Mouse (Mus musculus): ENCODE data around the gene Atg9b.

The Atg9b gene

DNA sequence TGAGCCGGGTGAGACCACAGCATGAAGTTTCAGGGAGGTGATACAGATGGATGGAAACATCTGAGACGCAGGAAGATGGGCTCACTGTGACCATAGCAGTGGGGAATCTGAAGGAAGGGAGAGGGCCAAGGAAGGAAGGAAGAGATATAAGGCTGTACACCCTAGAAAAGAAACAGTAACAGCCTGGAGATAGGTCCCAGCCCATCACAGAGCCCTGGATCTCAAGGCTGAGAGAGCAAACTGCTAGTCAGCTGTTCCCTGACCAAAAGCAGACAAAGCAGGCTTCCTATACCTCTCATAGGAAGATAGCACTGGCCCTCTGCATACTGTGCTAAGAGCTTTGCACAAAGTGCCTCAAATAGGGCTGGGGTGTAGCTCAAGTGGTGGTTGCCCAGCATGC, 13.2 kb downstream of the Atg9b start:
- no peaks in the 10 kb centered on the region for H3K36me3 ChIP-seq (ENCODE audit: control insufficient read depth, insufficient read depth, low read length, poor library complexity, severe bottlenecking)
- H3K27me3 ChIP-seq (ENCODE audit: control insufficient read depth, insufficient read depth, low read length, poor library complexity, severe bottlenecking): no peaks in the 10 kb centered on the region
- DNase-seq (ENCODE audit: low read depth, low spot score): no peak

DNA sequence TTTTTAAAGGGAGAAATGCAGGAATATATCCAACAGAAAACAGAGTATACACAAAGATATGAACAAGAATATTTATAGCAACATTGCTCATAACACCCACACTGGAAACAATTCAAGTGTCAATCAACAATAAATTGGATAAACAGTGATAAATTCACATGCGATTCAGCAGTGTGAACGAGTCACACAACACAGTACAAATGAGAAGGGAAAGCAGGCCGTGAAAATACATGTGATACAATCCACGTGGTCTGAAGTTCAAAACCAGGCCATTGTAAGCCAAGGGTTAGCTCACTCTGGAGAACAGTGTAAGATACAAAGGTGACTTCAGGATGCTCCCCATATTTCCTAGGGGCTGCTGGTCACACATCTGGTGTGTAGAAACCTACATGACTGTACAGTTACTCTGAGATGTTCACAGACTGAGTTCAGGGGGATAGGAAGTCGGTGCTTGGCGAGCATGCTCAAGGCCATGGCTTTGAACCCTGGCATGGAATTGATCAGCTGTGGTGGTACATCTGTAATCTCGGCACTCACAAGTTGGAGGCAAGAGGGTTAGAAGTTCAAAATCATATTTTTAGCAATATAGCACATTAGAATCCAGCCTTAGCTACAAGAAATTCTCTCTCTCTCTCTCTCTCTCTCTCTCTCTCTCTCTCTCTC, 17.1 kb downstream of the Atg9b start:
- Histone ChIP-seq H3K36me3 (ENCODE audit: control insufficient read depth, insufficient read depth, low read length, poor library complexity, severe bottlenecking) (no peaks in the 10 kb centered on the region), H3K27me3 (ENCODE audit: control insufficient read depth, insufficient read depth, low read length, poor library complexity, severe bottlenecking) (no peaks in the 10 kb centered on the region)
- DNase-seq (ENCODE audit: low read depth, low spot score): no peak

DNA sequence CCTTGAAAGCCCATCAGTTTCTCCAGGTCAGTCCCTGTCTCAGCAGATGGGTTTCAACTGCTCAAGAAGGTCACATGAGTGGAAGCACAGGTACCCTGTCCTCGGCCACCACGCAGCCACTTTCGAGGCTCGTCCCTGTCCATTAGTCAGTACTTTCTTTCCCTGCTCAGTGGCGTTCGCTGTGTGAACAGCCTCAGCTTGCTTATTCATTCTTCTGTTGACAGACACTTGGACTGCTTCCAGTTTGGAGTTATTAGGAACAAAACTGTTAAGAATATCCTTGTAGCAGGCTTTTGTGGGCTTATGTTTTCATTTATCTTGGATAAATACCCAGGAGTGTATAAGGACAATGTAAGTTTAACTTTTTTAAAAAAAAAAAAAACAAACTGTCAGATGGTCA, 17.7 kb downstream of the Atg9b start:
- Histone ChIP-seq H3K27me3 (ENCODE audit: control insufficient read depth, insufficient read depth, low read length, poor library complexity, severe bottlenecking) (no peaks in the 10 kb centered on the region), H3K36me3 (ENCODE audit: control insufficient read depth, insufficient read depth, low read length, poor library complexity, severe bottlenecking) (no peaks in the 10 kb centered on the region)
- DNase-seq (ENCODE audit: low read depth, low spot score): no peak

DNA sequence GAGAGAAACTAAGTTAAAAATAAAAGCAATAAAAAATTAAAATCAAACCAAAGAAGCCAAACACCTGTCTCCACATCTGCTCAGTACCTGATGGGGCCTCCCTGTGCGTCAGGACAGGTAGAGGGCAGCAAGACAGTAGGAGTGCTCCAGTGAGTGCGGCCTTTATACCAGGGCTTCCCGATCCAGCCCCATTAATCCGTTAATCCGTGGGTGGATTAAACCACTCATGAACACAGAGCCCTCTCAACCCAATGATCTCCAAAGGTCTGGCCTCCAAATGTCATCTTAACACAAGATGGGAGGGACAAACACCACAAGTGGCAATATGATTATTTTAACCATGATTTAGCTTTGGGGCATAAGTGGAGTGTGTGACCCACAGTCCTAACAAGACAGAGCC, 18.1 kb downstream of the Atg9b start:
- DNase-seq (ENCODE audit: low read depth, low spot score): no peak
- H3K27me3 ChIP-seq (ENCODE audit: control insufficient read depth, insufficient read depth, low read length, poor library complexity, severe bottlenecking): no peaks in the 10 kb centered on the region
- no peaks in the 10 kb centered on the region for H3K36me3 ChIP-seq (ENCODE audit: control insufficient read depth, insufficient read depth, low read length, poor library complexity, severe bottlenecking)

DNA sequence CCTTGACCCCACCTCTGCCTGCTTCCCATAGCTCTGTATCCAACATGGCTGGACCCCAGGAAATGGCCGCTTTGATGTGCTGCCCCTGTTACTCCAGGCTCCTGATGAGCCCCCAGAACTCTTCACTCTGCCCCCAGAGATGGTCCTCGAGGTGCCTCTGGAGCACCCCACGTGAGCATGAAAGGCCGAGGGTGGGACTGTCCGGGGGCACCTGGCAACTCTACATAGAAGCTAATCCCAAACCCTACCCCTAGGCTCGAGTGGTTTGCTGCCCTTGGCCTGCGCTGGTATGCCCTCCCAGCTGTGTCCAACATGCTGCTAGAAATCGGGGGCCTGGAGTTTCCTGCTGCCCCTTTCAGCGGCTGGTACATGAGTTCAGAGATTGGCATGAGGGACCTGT, 22.2 kb downstream of the Atg9b start:
- Histone ChIP-seq H3K36me3 (ENCODE audit: control insufficient read depth, insufficient read depth, low read length, poor library complexity, severe bottlenecking) (no peaks in the 10 kb centered on the region), H3K27me3 (ENCODE audit: control insufficient read depth, insufficient read depth, low read length, poor library complexity, severe bottlenecking) (no peaks in the 10 kb centered on the region)
- no peak for DNase-seq (ENCODE audit: low read depth, low spot score)

DNA sequence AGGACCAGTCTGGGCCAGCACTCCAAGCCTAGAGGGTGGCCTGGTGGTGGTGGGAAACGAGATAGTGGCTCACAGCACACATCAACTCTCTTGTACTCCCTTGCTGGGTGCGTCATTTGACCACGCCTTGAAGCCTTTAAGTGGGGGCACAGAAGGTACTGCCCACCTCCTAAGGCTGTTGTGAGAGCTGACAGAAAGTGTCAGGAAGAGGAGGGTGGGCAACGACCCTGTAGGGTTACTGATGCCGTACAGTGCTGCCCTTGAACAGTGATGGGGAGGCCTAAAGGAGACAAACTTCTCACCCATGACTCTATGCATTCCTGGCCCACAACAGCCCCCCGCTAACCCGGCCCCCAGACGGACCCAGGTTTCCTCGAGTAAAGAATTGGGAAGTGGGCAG, 25.5 kb downstream of the Atg9b start:
- H3K27me3 ChIP-seq (ENCODE audit: control insufficient read depth, insufficient read depth, low read length, poor library complexity, severe bottlenecking): no peaks in the 10 kb centered on the region
- H3K36me3 ChIP-seq (ENCODE audit: control insufficient read depth, insufficient read depth, low read length, poor library complexity, severe bottlenecking): no peaks in the 10 kb centered on the region
- no peak for DNase-seq (ENCODE audit: low read depth, low spot score)

DNA sequence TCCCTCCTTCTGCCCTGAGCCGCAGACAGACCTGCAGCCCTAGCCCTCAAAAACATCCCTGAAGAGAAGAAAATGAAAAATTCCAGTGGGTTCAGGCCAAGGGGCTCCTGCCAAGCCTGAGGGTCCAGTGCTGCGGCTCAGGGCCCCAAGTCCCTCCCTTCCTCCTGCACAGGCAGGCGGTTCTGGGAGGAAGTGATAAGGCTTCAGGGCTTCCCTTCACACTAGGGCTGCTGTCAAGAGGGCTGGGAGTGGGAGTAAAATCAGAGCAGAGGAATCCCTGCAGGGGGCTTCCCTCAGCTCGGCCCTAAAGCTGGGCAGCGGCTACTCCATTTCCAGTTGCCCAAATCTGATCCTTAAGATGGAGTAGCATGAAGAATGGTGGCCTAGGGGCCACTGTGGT, 26.4 kb downstream of the Atg9b start:
- DNase-seq (ENCODE audit: low read depth, low spot score): no peak
- Histone ChIP-seq H3K27me3 (ENCODE audit: control insufficient read depth, insufficient read depth, low read length, poor library complexity, severe bottlenecking) (no peaks in the 10 kb centered on the region), H3K36me3 (ENCODE audit: control insufficient read depth, insufficient read depth, low read length, poor library complexity, severe bottlenecking) (no peaks in the 10 kb centered on the region)

DNA sequence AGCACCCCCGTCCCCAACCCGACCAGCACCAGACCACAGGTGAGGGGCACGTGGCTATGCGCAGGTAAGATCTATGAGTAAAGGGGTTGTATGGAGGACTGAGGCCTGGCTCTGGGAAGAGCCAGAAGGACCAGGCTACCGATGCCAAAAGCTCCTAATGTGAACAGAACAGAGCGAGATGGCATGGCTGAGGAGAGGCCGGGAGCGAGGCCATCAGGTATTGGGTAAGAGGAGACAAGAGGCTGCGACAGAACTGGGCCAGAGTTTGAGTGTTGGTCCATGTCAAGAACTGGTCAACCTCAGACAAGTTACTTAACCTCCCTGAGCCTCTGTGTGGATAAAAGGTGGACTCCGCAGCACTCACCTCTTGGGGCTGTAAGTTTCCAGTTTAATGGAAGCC, 27.0 kb downstream of the Atg9b start:
- Histone ChIP-seq H3K36me3 (ENCODE audit: control insufficient read depth, insufficient read depth, low read length, poor library complexity, severe bottlenecking) (no peaks in the 10 kb centered on the region), H3K27me3 (ENCODE audit: control insufficient read depth, insufficient read depth, low read length, poor library complexity, severe bottlenecking) (no peaks in the 10 kb centered on the region)
- DNase-seq (ENCODE audit: low read depth, low spot score): no peak

DNA sequence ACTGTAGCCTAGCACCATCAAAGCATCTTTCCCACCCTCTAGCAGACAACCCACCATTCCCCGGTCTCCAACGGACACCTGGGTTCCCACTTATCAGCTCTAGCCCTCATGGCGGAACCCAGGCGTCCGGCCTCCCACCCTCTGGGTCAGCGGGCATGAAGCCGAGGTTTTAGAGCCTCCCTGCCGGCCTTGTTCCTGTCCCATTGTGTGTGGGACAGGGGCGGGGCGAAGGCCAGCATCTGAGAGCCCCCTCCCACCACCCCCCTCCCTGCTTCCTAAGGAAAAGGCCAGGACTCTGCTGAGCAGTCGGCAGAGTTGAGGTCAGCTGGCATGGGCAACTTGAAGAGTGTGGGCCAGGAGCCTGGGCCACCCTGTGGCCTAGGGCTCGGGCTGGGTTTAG, 27.4 kb downstream of the Atg9b start, which contains the start of gene Nos3:
Gene Nos3 (plus strand): TSS at position 303 of the 400 bp plus-strand sequence.
- H3K36me3 ChIP-seq (ENCODE audit: control insufficient read depth, insufficient read depth, low read length, poor library complexity, severe bottlenecking): no peaks in the 10 kb centered on the region
- no peaks in the 10 kb centered on the region for H3K27me3 ChIP-seq (ENCODE audit: control insufficient read depth, insufficient read depth, low read length, poor library complexity, severe bottlenecking)
- no peak for DNase-seq (ENCODE audit: low read depth, low spot score)

DNA sequence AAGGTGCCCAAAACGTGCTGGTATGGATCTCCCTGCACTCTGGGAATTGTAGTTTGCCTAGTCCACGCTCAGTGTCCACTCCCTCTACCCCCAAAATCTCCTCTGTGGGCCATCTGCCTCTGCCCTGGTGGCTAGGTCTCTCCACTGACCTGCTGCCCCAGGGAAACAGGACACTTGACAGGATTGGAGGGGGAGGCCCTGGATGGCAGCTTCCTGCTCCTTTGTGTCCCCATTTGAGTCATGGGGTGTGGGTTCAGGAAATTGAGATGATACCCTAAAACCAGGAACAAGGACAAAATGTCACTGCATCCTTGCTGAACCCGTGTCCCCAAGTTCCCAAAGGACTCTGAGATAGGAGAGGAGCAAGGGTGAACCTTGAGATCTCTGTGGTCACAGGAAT, 27.9 kb downstream of the Atg9b start:
- Histone ChIP-seq H3K36me3 (ENCODE audit: control insufficient read depth, insufficient read depth, low read length, poor library complexity, severe bottlenecking) (no peaks in the 10 kb centered on the region), H3K27me3 (ENCODE audit: control insufficient read depth, insufficient read depth, low read length, poor library complexity, severe bottlenecking) (no peaks in the 10 kb centered on the region)
- no peak for DNase-seq (ENCODE audit: low read depth, low spot score)

DNA sequence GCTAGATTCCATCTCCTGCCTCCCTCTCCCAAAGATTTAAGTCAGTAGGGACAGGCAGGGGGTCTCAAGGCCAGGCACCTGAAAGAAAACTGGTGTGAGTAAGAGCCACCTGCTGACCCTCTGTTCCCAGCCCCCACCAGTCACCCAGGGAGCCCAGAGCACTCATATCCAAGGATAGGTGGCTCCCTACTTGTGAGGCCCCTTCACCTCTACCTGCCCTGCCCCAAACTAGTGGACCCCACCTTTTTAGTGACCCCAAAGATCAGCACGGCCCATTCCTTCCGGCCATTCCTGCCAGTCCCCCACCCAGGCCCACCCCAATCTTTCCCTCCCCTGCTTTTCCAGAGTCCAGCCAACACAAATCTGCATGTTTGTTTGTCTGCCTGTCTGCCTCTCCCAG, 28.5 kb downstream of the Atg9b start:
- H3K36me3 ChIP-seq (ENCODE audit: control insufficient read depth, insufficient read depth, low read length, poor library complexity, severe bottlenecking): no peaks in the 10 kb centered on the region
- no peak for DNase-seq (ENCODE audit: low read depth, low spot score)
- no peaks in the 10 kb centered on the region for H3K27me3 ChIP-seq (ENCODE audit: control insufficient read depth, insufficient read depth, low read length, poor library complexity, severe bottlenecking)

DNA sequence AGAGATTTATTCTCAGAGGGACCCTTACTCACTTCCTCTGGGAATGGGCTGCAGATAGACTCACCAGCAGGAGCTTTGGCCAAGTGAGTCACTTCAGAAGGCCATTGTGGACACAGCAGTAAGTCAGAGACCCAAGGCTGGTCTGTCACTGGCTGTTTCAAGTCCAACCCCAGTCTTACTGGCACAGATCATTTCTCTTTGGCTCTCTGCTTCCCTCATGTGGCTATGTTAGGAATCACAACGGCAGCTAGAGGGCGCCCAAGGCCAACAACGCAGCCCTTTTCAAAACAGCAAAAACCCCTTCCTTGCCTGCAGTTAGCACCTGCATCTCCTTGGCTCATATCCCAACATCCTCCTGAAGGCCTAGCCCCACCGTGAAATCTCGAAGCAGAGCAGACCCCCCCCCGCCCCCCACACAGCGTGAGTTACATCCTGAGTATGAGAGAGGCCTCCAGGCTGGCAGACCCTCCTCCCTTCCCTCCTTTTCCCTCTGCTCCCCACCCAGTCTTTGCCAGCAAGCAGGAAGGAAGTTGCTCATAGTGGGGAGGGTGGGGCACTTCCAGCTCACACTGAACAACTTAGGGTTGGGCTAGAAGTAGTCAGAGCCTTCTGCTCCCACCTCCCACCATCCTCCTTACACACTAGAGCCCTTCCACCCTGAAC, 31.0 kb downstream of the Atg9b start:
- H3K27me3 ChIP-seq (ENCODE audit: control insufficient read depth, insufficient read depth, low read length, poor library complexity, severe bottlenecking): no peaks in the 10 kb centered on the region
- no peaks in the 10 kb centered on the region for H3K36me3 ChIP-seq (ENCODE audit: control insufficient read depth, insufficient read depth, low read length, poor library complexity, severe bottlenecking)
- DNase-seq (ENCODE audit: low read depth, low spot score): peak; percentile 83

DNA sequence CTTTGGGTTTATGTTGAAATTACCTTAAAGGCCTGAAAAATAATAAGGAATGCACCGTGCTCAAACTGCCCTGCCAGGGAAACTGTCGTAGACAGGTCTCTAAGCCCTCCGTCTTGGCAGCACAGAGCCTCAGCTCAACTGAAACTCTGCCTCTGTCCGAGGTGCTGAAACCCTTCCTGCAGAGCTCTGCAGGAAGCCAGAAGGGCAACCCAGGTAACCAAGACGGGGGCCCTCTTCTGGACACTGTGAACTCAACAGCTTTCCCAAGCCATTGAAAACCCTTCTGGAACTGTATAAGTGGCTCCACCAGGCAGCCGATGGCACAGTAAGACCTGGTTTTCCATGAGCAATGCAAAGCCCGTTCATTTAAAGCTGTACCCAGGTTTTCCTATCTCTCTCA, 34.5 kb downstream of the Atg9b start:
- peak; percentile 83 for DNase-seq (ENCODE audit: low read depth, low spot score)
- no peaks in the 10 kb centered on the region for H3K36me3 ChIP-seq (ENCODE audit: control insufficient read depth, insufficient read depth, low read length, poor library complexity, severe bottlenecking)
- no peaks in the 10 kb centered on the region for H3K27me3 ChIP-seq (ENCODE audit: control insufficient read depth, insufficient read depth, low read length, poor library complexity, severe bottlenecking)

DNA sequence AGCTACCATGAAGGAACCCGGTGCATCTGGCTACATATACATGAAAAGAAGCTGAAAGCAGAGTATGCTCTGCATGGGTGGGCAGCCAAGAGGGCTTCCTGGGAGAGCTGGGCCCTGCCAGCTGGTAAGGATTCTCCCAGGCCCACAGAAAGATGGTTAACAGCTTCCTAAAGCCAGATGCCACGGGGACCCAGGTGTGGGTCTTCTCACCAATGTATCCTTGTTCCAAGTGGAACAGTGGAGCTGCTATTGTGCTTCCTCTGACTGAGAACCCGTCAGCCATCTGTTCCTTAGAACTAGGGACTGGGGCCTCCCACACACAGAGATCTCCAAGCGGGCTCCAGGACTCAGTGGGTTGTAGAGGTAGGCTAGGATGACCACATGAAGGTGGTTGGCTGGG, 35.2 kb downstream of the Atg9b start:
- Histone ChIP-seq H3K27me3 (ENCODE audit: control insufficient read depth, insufficient read depth, low read length, poor library complexity, severe bottlenecking) (no peaks in the 10 kb centered on the region), H3K36me3 (ENCODE audit: control insufficient read depth, insufficient read depth, low read length, poor library complexity, severe bottlenecking) (no peaks in the 10 kb centered on the region)
- no peak for DNase-seq (ENCODE audit: low read depth, low spot score)

DNA sequence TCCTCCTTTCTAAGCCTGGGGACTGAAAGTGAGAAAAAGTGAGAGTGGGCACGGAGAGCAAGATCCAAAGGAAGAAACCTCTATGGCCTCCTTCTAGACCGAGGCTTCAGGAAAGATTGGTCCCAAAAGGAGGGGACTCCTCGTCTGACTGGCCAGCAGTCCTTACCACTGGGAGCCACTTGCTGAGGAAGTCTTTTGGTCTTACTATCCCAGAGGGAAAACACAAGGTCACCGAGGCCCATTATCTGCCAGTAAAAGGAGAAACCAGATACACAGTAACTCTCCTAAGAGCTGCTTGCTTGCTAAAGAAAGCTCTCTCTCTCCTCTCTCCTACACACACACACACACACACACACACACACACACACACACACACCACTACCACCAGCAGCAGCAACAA, 38.6 kb downstream of the Atg9b start:
- Histone ChIP-seq H3K36me3 (ENCODE audit: control insufficient read depth, insufficient read depth, low read length, poor library complexity, severe bottlenecking) (no peaks in the 10 kb centered on the region), H3K27me3 (ENCODE audit: control insufficient read depth, insufficient read depth, low read length, poor library complexity, severe bottlenecking) (no peaks in the 10 kb centered on the region)
- no peak for DNase-seq (ENCODE audit: low read depth, low spot score)

Measured in splenic B cell, adult 2 months (primary cell).